Mouse (Mus musculus) cerebellum, adult 2 months (tissue): ENCODE measurements around the gene Ak9.

ENCODE experiments used
- CTCF ChIP-seq: fragments of 200-500 bp; IDR thresholded peaks from 2 replicates; pipeline ENCODE4 v1.5.1; 2011; ENCODE audit warnings: low read depth, mild to moderate bottlenecking, control low read depth, low read length, moderate library complexity, borderline replicate concordance; ENCODE audit not compliant: insufficient read depth
- POLR2A ChIP-seq: fragments of 200-500 bp; IDR thresholded peaks from 2 replicates; pipeline ENCODE4 v1.6.1; 2011; ENCODE audit warnings: low read length, control low read depth, borderline replicate concordance; ENCODE audit not compliant: insufficient read depth

DNA sequence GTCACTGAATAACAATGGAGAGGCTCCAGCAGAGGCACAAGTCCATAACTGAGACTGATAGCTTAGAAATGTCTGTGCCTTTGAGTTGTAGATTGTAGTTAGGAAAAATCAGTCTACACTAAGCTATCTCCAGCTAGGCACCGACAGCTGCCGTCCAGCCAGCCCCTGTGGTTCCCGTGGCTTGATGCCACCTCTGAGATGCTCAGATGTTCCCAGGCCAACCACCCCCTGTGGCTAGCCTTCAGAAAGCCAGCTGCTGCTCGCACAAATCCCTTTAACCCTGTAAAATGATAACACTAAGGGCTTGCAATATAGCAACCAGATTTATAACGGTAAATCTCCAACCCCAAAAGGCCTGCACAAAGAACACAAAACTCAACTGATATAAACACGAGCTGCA is 23.6 kb upstream of the Ak9 start:
- TF ChIP-seq POLR2A = no peak
- TF ChIP-seq CTCF = no peak
